Mouse (Mus musculus) heart, embryonic 16.5 days (tissue): Measurements from ENCODE around the gene Tnf. TPM values are rescaled to one million over a fixed set of nuclear protein-coding genes. Genes with fewer than 3 reads are reported as not detected.

Source experiments
- ATAC-seq: fragments of 200-750 bp; cut with Nextera tagmentation; replicated peaks from 2 replicates; pipeline ENCODE4 v1.8.0; 2017; ENCODE audit warnings: moderate number of reproducible peaks; ENCODE audit not compliant: insufficient read depth, low FRiP score; ENCODE audit errors: extremely low read depth
- H3K27ac ChIP-seq: fragments of 300-500 bp; sonication (generic); 2 replicates; pipeline ENCODE4 v1.5.1; 2014; ENCODE audit warnings: mild to moderate bottlenecking, low read length, control low read depth, moderate library complexity
- H3K27me3 ChIP-seq: fragments of 300-500 bp; sonication (generic); 2 replicates; pipeline ENCODE4 v1.6.1; 2014; ENCODE audit warnings: low read length, mixed read lengths; ENCODE audit not compliant: control insufficient read depth, insufficient read depth
- H3K36me3 ChIP-seq: fragments of 300-500 bp; sonication (generic); 2 replicates; pipeline ENCODE4 v1.6.1; 2014; ENCODE audit not compliant: control insufficient read depth, insufficient read depth
- H3K4me1 ChIP-seq: fragments of 300-500 bp; sonication (generic); 2 replicates; pipeline ENCODE4 v1.6.1; 2014; ENCODE audit warnings: low read length, mixed read lengths; ENCODE audit not compliant: control insufficient read depth, insufficient read depth
- H3K4me2 ChIP-seq: fragments of 300-500 bp; sonication (generic); 2 replicates; pipeline ENCODE4 v1.6.1; 2014; ENCODE audit warnings: low read depth, mild to moderate bottlenecking, control low read depth, low read length
- H3K4me3 ChIP-seq: fragments of 300-500 bp; sonication (generic); 2 replicates; pipeline ENCODE4 v1.5.1; 2014; ENCODE audit warnings: mild to moderate bottlenecking, control low read depth, low read length
- H3K9ac ChIP-seq: fragments of 300-500 bp; sonication (generic); 2 replicates; pipeline ENCODE4 v1.6.1; 2014; ENCODE audit warnings: low read length, control low read depth
- H3K9me3 ChIP-seq: fragments of 300-500 bp; sonication (generic); replicated peaks from 2 replicates; pipeline ENCODE4 v1.6.1; 2016; ENCODE audit warnings: low read length; ENCODE audit not compliant: control insufficient read depth
- WGBS: fragments of 180-500 bp; shearing (Covaris S2); extraction: QIAGEN DNeasy Blood & Tissue Kit; methylation state at CpG from one replicate; pipeline ENCODE4 v1.1.7; 2014; 5-methylcytosine and 5-hydroxymethylcytosine counted together
- polyA plus RNA-seq: library from polyadenylated mRNA; unstranded; fragments of >200 nt; fragmentation: Nextera tagmentation; extraction: Ambion mirVana; gene quantifications from 2 replicates; pipeline ENCODE4 v1.2.1, GENCODE M21; 2015

Tnf gene
- polyA plus RNA-seq, 1 experiment from 2014 or later, result 0.33 TPM

DNA sequence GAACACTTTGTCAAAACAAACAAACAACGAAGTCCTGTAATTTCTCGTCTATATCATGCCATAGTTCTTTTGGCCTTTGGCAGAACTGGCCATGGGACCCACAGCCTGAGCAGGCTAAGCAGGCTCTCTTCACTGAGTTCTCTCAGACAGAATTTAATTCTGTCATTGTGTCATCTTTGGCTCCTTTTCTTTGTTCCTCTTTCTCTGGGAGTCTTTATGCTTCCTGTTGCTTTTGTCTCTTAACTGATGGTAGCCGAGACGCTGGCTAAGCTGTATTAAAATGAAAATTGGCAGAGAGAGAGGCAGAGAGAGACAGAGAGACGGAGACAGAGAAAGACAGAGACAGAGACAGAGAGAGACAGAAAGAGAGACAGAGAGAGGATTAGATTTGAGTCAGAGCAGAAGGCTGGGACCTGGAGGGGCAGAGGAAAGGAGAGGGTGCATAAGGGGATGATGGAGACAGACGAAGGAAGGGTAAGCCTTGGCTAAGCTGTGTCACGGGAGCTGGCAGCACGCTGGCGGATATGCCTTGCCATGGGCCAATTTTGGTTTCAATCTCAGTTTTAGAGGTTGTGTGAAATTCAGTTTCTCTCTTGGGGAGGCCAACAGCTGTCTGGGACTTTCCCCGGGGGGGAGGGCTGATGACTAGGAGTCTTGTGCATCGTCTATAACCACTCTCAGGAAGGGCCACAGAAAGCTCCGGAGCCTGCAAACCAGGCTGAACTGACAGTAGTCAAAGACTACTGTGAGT is 8.2 kb upstream of the Tnf start:
- H3K9ac ChIP-seq, result no peak overlapping the region
- no peaks in the 10 kb centered on the region for H3K36me3 ChIP-seq
- ATAC-seq, result no peak
- H3K4me2 ChIP-seq, result no peak overlapping the region
- H3K4me1 ChIP-seq, result no peaks in the 10 kb centered on the region
- WGBS, result 64% methylated on average over 12 of the region's 12 CpGs
- H3K27me3 ChIP-seq, result peaks cover 7% of the 10 kb centered on the region
- H3K9me3 ChIP-seq, result no peaks in the 10 kb centered on the region
- no peak overlapping the region for H3K4me3 ChIP-seq
- no peak overlapping the region for H3K27ac ChIP-seq

GRCm38 (mm10) chr17:35205380-35205769 is 3.6 kb upstream of the Tnf start:
- peak overlapping the region; percentile 53; the same call in 1 of the 2 replicates for H3K9ac ChIP-seq
- H3K27me3 ChIP-seq, result peaks cover 33% of the 10 kb centered on the region
- 0 out of 2 replicates have a peak, but pooled peaks cover 4% of the 10 kb centered on the region for H3K4me1 ChIP-seq
- no peak overlapping the region; the same call in 1 of the 2 replicates for H3K4me2 ChIP-seq
- ATAC-seq, result no peak
- no peak overlapping the region for H3K4me3 ChIP-seq
- H3K9me3 ChIP-seq, result no peaks in the 10 kb centered on the region
- 48% methylated on average over 10 of the region's 10 CpGs for WGBS
- H3K36me3 ChIP-seq, result no peaks in the 10 kb centered on the region
- H3K27ac ChIP-seq, result no peak overlapping the region

- H3K9me3 ChIP-seq, result no peaks in the 10 kb centered on the region
- H3K4me3 ChIP-seq, result no peak within 1 kb of the TSS
- H3K27ac ChIP-seq, result no peak within 1 kb of the TSS
- H3K4me2 ChIP-seq, result no peak within 1 kb of the TSS; the same call in 1 of the 2 replicates
- H3K4me1 ChIP-seq, result 0 out of 2 replicates have a peak, but pooled peaks cover 4% of the 10 kb centered on the region
- ATAC-seq, result peak; percentile 71; the same call in 1 of the 2 replicates
- peaks cover 36% of the 10 kb centered on the region for H3K27me3 ChIP-seq
- no peaks in the 10 kb centered on the region for H3K36me3 ChIP-seq
- peak within 1 kb of the TSS; percentile 53 for H3K9ac ChIP-seq
- whole genome bisulfite sequencing, result 22% methylated on average over 20 of the region's 20 CpGs
Observed at GRCm38 (mm10) chr17:35204494-35205379, 2.9 kb upstream of the Tnf start, which contains the start of gene Lta. TSS of gene Lta (minus strand) at chr17:35205351.

DNA sequence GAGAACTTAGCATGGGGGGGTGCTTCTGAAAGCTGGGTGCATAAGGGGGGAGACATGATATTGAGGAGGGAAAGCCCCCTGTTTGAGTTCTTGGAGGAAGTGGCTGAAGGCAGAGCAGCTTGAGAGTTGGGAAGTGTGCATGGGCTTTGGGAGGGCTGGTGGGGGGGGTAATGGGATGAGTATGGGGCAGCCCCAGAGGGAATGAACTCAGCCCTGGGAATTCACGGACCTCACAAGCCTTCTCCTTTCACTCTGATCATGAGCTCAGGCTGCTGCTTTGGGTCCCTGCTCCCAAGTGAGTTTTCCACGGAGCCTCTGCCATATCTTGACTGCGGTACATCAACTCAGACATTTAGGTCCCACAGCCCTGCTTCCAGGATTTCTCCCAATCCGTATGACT is 635 bp upstream of the Tnf start:
- H3K4me2 ChIP-seq, result no peak overlapping the region
- no peak overlapping the region for H3K27ac ChIP-seq
- 69% methylated on average over 4 of the region's 4 CpGs for WGBS
- H3K9ac ChIP-seq, result no peak overlapping the region
- H3K36me3 ChIP-seq, result no peaks in the 10 kb centered on the region
- ATAC-seq, result no peak
- no peaks in the 10 kb centered on the region for H3K9me3 ChIP-seq
- H3K27me3 ChIP-seq, result peaks cover 39% of the 10 kb centered on the region
- H3K4me3 ChIP-seq, result no peak overlapping the region
- H3K4me1 ChIP-seq, result 0 out of 2 replicates have a peak, but pooled peaks cover 4% of the 10 kb centered on the region

GRCm38 (mm10) chr17:35201128-35201527 is 679 bp downstream of the Tnf start:
- Histone ChIP-seq H3K4me3 (peak overlapping the region; percentile 23), H3K27ac (0 out of 2 replicates have a peak overlapping the region, but pooled peaks have one; percentile 13), H3K27me3 (peaks cover 44% of the 10 kb centered on the region), H3K36me3 (no peaks in the 10 kb centered on the region), H3K4me1 (peaks cover 6% of the 10 kb centered on the region; the same call in 1 of the 2 replicates), H3K9ac (no peak overlapping the region), H3K9me3 (no peaks in the 10 kb centered on the region), H3K4me2 (peak overlapping the region; percentile 42)
- 45% methylated on average over 11 of the region's 11 CpGs for WGBS
- ATAC-seq, result no peak

- H3K4me2 ChIP-seq, result peak overlapping the region; percentile 42; the same call in 1 of the 2 replicates
- peaks cover 47% of the 10 kb centered on the region for H3K27me3 ChIP-seq
- peaks cover 11% of the 10 kb centered on the region for H3K4me1 ChIP-seq
- H3K9ac ChIP-seq, result no peak overlapping the region
- ATAC-seq, result no peak
- 71% methylated on average over 11 of the region's 11 CpGs for whole genome bisulfite sequencing
- H3K27ac ChIP-seq, result no peak overlapping the region
- no peaks in the 10 kb centered on the region for H3K9me3 ChIP-seq
- H3K36me3 ChIP-seq, result no peaks in the 10 kb centered on the region
- H3K4me3 ChIP-seq, result no peak overlapping the region; the same call in 1 of the 2 replicates
Observed at GRCm38 (mm10) chr17:35200398-35200797, 1.4 kb downstream of the Tnf start.

DNA sequence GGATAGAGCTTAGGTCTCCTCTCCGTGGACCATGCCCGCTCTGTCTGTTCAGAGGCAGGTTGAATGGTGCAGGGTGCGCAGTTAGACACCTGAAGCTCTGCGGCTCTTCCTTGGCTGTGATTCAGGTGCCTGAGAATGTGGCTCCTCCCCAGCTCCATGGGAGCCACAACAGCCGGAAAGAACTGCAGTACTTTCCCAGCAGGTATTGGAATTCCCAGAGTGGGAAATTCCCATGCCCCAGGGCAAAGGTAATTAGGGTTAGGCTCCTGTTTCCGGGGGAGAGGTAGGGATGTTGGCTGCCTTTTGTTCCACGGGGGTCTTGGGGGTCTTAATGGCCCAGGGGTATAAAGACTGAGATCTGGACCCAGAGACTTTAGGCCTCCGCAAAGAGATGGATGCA is 2.9 kb downstream of the Tnf start:
- peaks cover 46% of the 10 kb centered on the region for H3K27me3 ChIP-seq
- peaks cover 14% of the 10 kb centered on the region for H3K4me1 ChIP-seq
- H3K4me2 ChIP-seq, result no peak overlapping the region
- no peaks in the 10 kb centered on the region for H3K36me3 ChIP-seq
- no peak overlapping the region for H3K4me3 ChIP-seq
- H3K9ac ChIP-seq, result no peak overlapping the region
- H3K9me3 ChIP-seq, result no peaks in the 10 kb centered on the region
- WGBS, result 38% methylated on average over 8 of the region's 8 CpGs
- H3K27ac ChIP-seq, result no peak overlapping the region
- ATAC-seq, result no peak

DNA sequence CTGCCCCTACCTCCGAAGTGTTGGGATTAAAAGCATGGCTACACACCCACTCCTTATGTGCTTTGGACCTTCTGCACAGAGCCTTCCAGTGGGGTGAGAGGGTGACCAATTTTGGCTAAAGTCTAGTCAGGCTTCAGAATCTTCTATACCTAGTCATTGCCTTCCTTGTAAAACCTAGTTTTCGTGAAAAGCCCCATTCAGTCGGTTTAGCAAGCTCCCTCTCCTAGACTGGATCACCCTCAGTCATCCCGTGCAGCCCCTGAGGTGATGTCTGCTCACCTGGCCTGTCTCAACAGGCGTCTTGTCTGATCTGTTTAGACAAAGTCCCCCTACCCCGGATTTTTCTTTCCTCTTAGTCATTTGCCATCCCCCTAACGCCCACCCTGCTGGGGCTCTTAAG is 3.8 kb downstream of the Tnf start:
- H3K4me2 ChIP-seq, result no peak overlapping the region
- H3K9ac ChIP-seq, result no peak overlapping the region
- no peak for ATAC-seq
- no peaks in the 10 kb centered on the region for H3K9me3 ChIP-seq
- H3K36me3 ChIP-seq, result no peaks in the 10 kb centered on the region
- no peak overlapping the region for H3K27ac ChIP-seq
- 60% methylated on average over 7 of the region's 7 CpGs for WGBS
- H3K4me3 ChIP-seq, result no peak overlapping the region
- H3K4me1 ChIP-seq, result peaks cover 14% of the 10 kb centered on the region
- peaks cover 42% of the 10 kb centered on the region for H3K27me3 ChIP-seq
